Mouse (Mus musculus) ES-E14 (cell line): Measurements from ENCODE around the gene Acat1. TPM values are rescaled to one million over a fixed set of nuclear protein-coding genes. Genes with fewer than 3 reads are reported as not detected.

Experiments
- DNase-seq: peaks from one replicate; pipeline ENCODE4 v3.0.0-alpha.2; 2013; ENCODE audit warnings: low read depth, low spot score
- H3K27ac ChIP-seq: 2 replicates; pipeline ENCODE4 v1.5.1; 2012; ENCODE audit warnings: low read depth, mild to moderate bottlenecking, low read length, moderate library complexity, mixed read lengths; ENCODE audit not compliant: poor library complexity, insufficient read depth, severe bottlenecking
- H3K36me3 ChIP-seq: 2 replicates; pipeline ENCODE4 v1.6.1; 2012; ENCODE audit warnings: mild to moderate bottlenecking, low read length, moderate library complexity, mixed read lengths; ENCODE audit not compliant: control insufficient read depth, poor library complexity, insufficient read depth, severe bottlenecking
- H3K4me1 ChIP-seq, 2 experiments: fragments of 150-350 bp in 1 of 2; sonication (generic) in 1 of 2; 2 replicates each; pipeline ENCODE4 v1.6.1; 2012; ENCODE audit warnings: low read length in 2 of 2, mild to moderate bottlenecking in 1 of 2, mixed read lengths in 1 of 2; ENCODE audit not compliant: control insufficient read depth in 2 of 2, insufficient read depth in 2 of 2, poor library complexity in 1 of 2
- H3K4me3 ChIP-seq, 2 experiments: fragments of 150-350 bp in 1 of 2; sonication (generic) in 1 of 2; 2 replicates each; pipeline ENCODE4 v1.5.1; 2012; ENCODE audit warnings: low read length in 2 of 2, low read depth in 1 of 2, mild to moderate bottlenecking in 1 of 2, mixed read lengths in 1 of 2; ENCODE audit not compliant: insufficient read depth in 1 of 2, poor library complexity in 1 of 2, severe bottlenecking in 1 of 2
- H3K9ac ChIP-seq: 2 replicates; pipeline ENCODE4 v1.6.1; 2012; ENCODE audit warnings: low read depth, mild to moderate bottlenecking, low read length, mixed read lengths; ENCODE audit not compliant: poor library complexity, insufficient read depth, severe bottlenecking
- H3K9me3 ChIP-seq: fragments of 150-350 bp; sonication (generic); 2 replicates; pipeline ENCODE4 v1.6.1; 2012; ENCODE audit warnings: low read depth, mild to moderate bottlenecking, low read length; ENCODE audit not compliant: control insufficient read depth, insufficient read depth
- CHD2 ChIP-seq: IDR thresholded peaks from 2 replicates; pipeline ENCODE4 v1.6.1; 2014; ENCODE audit warnings: mild to moderate bottlenecking, low read depth, low read length, inconsistent platforms
- HCFC1 ChIP-seq: IDR thresholded peaks from 2 replicates; pipeline ENCODE4 v1.6.1; 2012; ENCODE audit warnings: low read length, inconsistent platforms, borderline replicate concordance; ENCODE audit not compliant: insufficient read depth
- MAFK ChIP-seq: IDR thresholded peaks from 2 replicates; pipeline ENCODE4 v1.6.1; 2014; ENCODE audit warnings: mild to moderate bottlenecking, low read depth, low read length, inconsistent platforms; ENCODE audit not compliant: insufficient read depth
- ZC3H11A ChIP-seq: IDR thresholded peaks from 2 replicates; pipeline ENCODE4 v1.6.1; 2012; ENCODE audit warnings: low read depth, mild to moderate bottlenecking, inconsistent platforms, low read length, borderline replicate concordance
- ZNF384 ChIP-seq: IDR thresholded peaks from 2 replicates; pipeline ENCODE4 v1.6.1; 2012; ENCODE audit warnings: low read depth, low read length, inconsistent platforms
- in situ Hi-C, 2 experiments: fragments of 600-800 bp; cut with MboI; formaldehyde crosslinking; loops; one replicate each; pipeline ENCODE4 v1.15.1; 2025; ENCODE audit warnings: low sequenced_read_pairs in 2 of 2, inconsistent platforms in 1 of 2; ENCODE audit not compliant: unreplicated experiment in 2 of 2
- total RNA-seq: library from RNA; depleted of rRNA; stranded (reverse); fragments of 300-350 nt; gene quantifications from 2 replicates; pipeline ENCODE4 v1.2.3, GENCODE M21; 2012

The Acat1 gene
- total RNA-seq, 1 experiment, result 9.8 TPM

DNA sequence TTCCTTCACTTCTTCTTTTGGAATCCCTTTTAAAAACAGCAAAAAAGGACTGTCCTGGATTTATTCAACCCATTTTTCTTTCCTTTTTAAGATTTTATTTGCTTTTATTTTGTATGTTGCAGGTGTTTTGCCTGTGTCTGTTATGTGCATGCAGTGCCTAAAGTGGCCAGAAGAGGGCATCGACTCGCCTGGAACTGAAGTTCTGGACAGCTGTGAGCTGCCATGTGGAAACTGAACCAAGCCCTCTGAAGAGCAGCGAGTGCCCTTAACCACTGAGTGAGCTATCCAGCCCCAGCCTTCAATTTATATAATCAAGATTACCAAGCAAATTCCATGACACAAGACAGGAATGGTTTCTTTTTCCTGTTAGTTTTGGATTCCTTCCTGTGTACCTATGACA, 15.4 kb downstream of the Acat1 start:
- peaks cover 0 to 2% of the 10 kb centered on the region in 2 experiments; a peak in 1 of 4 replicates for H3K4me1 ChIP-seq
- peak; percentile 50 for DNase-seq
- no peak overlapping the region for H3K27ac ChIP-seq
- no peak overlapping the region for H3K4me3 ChIP-seq
- no peaks in the 10 kb centered on the region for H3K36me3 ChIP-seq
- no peaks in the 10 kb centered on the region for H3K9me3 ChIP-seq
- TF ChIP-seq MAFK, result no peak
- TF ChIP-seq ZC3H11A, result no peak
- no peak for TF ChIP-seq CHD2
- TF ChIP-seq HCFC1, result no peak
- no peak for TF ChIP-seq ZNF384
- in situ Hi-C loops, result no loop called here
- H3K9ac ChIP-seq, result no peak overlapping the region

DNA sequence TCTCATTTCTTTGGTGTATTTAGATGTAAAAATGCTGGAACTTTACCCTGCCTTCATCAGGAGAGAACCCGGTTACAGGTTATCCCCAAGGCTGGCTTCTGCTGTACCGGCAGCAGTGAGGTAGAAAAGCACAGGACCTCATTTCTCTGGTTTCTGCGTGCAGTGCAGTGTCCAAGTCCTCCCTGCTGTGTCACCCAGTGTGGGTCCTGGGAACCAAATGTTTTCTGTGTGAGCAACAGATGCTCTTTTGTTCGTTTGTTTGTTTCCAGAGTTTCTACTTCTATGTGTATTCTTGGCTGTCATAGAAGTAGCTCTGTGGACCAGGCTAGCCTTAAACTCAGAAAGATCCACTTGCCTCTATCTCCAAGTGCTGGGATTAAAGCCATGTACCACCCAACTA, 28.3 kb downstream of the Acat1 start:
- in situ Hi-C loops, result no loop called here

DNA sequence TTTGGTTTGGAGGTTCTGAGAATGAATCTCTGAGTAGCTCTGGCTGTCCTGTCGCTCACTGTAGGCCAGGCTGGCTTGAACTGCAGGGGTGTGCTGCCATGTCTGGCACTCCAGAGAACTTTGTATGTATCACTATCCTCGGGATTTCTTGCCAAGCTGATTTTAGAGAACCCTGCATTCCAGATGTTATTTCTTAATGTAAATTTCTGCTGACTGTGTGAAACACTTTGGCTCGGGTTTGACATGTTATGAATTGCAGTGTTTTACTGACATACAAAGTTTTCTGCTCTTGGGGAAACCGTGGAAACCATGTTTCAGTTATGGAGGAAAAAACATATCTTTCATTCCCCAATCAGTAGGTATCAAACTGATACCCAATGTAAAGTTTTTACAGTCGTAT, 34.5 kb downstream of the Acat1 start:
- H3K36me3 ChIP-seq, result peaks cover 5% of the 10 kb centered on the region

More for the DNA sequence above, 28.3 kb downstream of the Acat1 start:
- H3K27ac ChIP-seq, result no peak overlapping the region
- no peak for DNase-seq
- H3K9ac ChIP-seq, result no peak overlapping the region
- no peaks in the 10 kb centered on the region for H3K4me1 ChIP-seq
- H3K4me3 ChIP-seq, result no peak overlapping the region
- peaks cover 6% of the 10 kb centered on the region; the same call in 1 of the 2 replicates for H3K36me3 ChIP-seq
- no peaks in the 10 kb centered on the region for H3K9me3 ChIP-seq
- no peak for TF ChIP-seq MAFK
- no peak for TF ChIP-seq CHD2
- no peak for TF ChIP-seq ZNF384
- no peak for TF ChIP-seq HCFC1
- no peak for TF ChIP-seq ZC3H11A

DNA sequence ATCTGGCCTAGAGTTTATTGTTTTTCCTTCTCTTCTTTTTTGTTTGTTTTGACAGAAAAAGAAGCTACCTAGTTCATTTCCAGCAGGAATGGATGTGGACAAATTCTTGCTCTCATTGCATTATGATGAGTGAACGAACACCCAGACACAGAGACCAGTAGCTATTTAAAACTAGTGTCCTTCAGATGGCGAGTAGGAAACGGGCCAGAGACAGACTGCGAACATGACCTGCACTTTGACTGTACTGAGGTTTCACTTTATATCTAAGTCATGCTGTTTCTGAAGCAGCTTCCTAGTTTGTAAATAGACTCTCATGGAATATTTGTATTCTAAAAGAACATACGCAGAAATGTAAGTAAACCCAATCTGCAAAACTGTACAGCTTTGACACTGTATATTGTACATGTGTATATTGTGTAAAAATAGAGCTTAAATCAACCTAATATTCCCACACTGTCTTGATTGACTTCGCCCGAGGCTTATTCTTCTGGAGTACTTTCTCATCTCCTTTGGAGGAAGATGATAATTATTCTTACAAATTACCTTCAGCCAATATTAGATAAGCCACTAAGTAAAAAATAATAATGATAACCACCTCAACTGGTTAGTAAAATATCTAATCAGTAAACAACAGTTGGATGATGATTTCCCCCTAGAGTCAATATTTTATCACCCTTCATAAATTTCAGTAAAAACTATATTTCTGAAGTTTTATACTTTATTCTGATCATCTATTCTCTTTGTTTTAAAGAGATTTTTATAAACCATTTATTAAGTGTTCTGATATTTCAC, 37.5 kb downstream of the Acat1 start:
- H3K4me3 ChIP-seq, result no peak overlapping the region
- peaks cover 9% of the 10 kb centered on the region for H3K36me3 ChIP-seq
- TF ChIP-seq ZC3H11A (no peak), HCFC1 (no peak), CHD2 (no peak), ZNF384 (no peak), MAFK (no peak)
- H3K27ac ChIP-seq, result no peak overlapping the region
- no peak overlapping the region for H3K9ac ChIP-seq
- peaks cover 1 to 2% of the 10 kb centered on the region in 2 experiments; a peak in 1 of 4 replicates for H3K4me1 ChIP-seq
- in situ Hi-C loops, result no loop called here
- H3K9me3 ChIP-seq, result no peaks in the 10 kb centered on the region
- DNase-seq, result no peak

More for the DNA sequence above, 34.5 kb downstream of the Acat1 start:
- TF ChIP-seq ZC3H11A (no peak), CHD2 (no peak), MAFK (no peak), HCFC1 (no peak)
- peaks cover 0 to 1% of the 10 kb centered on the region in 2 experiments; a peak in 1 of 4 replicates for H3K4me1 ChIP-seq
- no peak overlapping the region for H3K4me3 ChIP-seq
- no peaks in the 10 kb centered on the region for H3K9me3 ChIP-seq
- H3K27ac ChIP-seq, result no peak overlapping the region
- in situ Hi-C loops, result no loop called here
- no peak overlapping the region for H3K9ac ChIP-seq
- DNase-seq, result no peak
